Mouse (Mus musculus) kidney, postnatal 25 days (tissue): ENCODE measurements at regions not wholly inside any gene's neighbourhood (a gene's known extent, or its start where the extent isn't known, plus 50 kb on each side); places are given as distances from the start of the nearest gene placed in this dataset.

Experiments
- DNase-seq, 2 experiments: peaks; one replicate each; pipeline ENCODE4 v3.0.0; 2021; ENCODE audit warnings: mixed read lengths in 2 of 2

DNA sequence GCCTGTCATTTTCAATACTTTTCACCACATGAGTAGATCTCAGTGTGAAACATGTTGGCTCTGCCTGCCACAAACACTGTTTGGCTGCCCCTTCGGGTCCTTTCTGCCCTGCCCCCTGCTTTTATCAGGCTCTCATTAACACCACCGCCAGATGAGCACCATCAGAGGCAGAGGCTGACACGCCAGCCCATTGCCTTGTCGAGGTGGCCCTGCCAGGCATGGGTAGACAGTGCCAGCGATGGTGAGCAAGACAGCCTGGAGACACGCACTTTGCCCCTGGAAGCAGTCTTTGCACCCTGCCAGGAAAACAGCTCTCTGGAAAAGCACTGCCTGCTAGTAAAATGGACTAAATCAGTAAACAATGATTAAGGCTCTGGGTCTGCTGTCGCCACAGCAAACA is 158.2 kb downstream of the Gm10295 start:
- peak; percentile 70 to 84 for DNase-seq

DNA sequence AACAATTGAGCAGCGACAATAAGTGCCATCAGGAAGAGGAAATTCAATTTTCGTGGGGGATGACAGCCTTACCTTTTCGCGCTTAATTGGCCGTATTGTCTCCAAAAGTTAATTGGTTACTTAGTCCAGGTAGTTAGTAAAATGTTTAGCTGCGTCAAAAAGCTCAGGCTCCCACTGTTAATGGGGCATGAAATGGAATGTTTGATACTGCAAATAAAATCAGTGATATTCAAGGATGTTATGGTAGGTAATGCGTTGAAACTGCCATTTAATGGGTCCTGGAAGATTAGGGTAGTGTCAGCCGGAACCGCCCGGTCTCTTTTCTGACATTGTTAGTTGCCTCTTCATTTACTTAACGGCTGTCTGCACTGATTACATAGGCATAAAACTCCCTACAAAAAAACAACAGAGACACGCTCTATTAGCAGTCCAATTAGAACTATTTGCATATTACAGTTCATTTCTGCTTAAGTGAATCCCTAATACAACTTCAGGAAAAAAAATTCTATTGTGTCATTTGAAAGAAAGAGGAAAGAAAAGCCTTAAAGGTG is 161.0 kb downstream of the Gm10295 start:
- DNase-seq = peak in 1 of 2 experiments; percentile 3

- no peak for DNase-seq
These were observed 161.5 kb downstream of the Gm10295 start for GRCm38 (mm10) chr7:71189757-71190156.

GRCm38 (mm10) chr7:71188119-71188518 is 163.2 kb downstream of the Gm10295 start:
- peak; percentile 20 to 37 for DNase-seq

- no peak for DNase-seq
These were observed 176.4 kb downstream of the Gm10295 start for GRCm38 (mm10) chr7:71174871-71175270.

DNA sequence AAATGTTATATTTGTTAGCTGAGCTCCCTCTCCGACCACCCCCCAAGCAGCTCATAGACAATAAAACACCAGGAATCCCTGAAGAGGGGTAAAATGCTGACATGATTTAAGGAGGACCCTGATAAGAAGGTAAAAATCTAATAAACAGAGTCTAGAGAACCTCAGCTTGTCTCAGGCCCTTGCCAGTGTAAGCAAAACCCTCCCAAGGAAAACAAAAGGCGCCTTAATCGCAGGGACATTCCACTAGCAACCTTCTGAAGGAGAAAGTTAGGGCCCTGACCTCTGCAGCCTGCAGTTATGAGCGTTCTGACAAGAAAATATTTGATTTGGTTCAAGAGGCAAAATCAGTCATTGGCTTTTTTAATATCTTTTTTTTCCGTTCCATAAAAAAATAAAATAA is 212.2 kb downstream of the Gm10295 start:
- DNase-seq = peak; percentile 29 to 67

GRCm38 (mm10) chr7:71129981-71130380 is 221.3 kb downstream of the Gm10295 start:
- no peak for DNase-seq

GRCm38 (mm10) chr7:71128928-71129327 is 222.4 kb downstream of the Gm10295 start:
- DNase-seq = no peak

GRCm38 (mm10) chr7:71121453-71121852 is 229.8 kb downstream of the Gm10295 start:
- no peak for DNase-seq

DNA sequence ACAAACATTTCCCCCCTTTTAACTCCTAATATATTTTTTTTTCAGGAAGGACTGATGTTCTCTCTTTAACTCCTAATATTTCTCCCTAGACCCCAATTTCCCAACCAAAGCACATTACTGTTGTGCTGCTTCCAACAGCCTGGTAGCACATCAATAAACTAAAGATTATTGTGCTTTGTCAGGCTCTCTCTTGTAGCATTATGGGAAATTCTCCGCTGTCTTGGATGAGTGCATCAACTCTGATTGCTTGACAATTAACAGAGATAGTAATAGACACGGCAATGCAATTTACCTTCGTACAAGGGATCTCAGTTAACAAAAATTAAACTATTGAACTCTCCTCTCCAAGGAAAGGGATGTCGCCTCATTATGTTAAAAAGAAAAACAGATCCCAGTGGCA is 230.3 kb downstream of the Gm10295 start:
- DNase-seq = no peak

- DNase-seq = peak; percentile 37 to 49
These were observed 231.3 kb downstream of the Gm10295 start for GRCm38 (mm10) chr7:71119987-71120386.

DNA sequence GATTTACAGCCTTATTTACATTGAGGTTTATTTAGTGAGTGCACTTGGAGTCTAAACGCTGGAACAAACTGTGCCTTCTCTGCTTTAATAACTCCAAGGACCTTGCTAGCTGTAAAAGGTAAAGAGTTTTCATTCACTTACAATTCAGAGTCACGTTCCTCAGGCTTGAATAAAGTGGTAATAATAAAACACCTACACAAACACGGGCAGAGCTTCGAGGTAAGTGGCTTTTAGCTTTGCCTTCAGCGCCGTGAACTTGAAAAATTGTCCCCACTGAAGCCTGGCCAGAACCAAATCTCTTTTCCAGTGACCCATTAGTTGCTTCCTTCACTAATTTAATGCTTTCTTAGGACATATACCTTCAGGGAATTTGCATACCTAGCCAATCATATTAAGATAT is 244.2 kb downstream of the Gm10295 start:
- DNase-seq = peak; percentile 11 to 62

GRCm38 (mm10) chr7:71100266-71100665 is 251.0 kb downstream of the Gm10295 start:
- DNase-seq = no peak

DNA sequence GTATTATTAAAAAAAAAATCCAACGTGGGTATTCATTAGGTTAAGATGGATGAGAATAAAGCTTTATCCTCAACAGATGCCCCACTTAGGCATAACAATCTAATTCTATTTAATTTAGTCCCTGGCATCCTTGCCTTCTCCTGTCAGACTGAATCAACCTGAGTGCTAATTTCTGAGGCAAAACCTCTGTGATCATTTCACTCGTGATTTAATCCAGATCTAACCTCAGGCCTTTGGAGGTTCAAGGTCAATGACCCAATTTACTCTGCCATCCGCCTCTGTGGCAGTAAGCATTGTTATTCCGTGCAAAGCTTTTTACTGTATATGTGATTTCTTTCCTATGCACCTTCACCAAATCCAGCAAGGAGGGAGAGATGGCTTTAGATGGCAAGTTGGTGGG is 253.0 kb downstream of the Gm10295 start:
- no peak for DNase-seq

- DNase-seq = peak in 1 of 2 experiments; percentile 6
These were observed 257.9 kb downstream of the Gm10295 start for GRCm38 (mm10) chr7:71093301-71093939.

GRCm38 (mm10) chr7:71092825-71093224 is 258.5 kb downstream of the Gm10295 start:
- DNase-seq = no peak

GRCm38 (mm10) chr7:71092301-71092700 is 259.0 kb downstream of the Gm10295 start:
- DNase-seq = peak in 1 of 2 experiments; percentile 47

DNA sequence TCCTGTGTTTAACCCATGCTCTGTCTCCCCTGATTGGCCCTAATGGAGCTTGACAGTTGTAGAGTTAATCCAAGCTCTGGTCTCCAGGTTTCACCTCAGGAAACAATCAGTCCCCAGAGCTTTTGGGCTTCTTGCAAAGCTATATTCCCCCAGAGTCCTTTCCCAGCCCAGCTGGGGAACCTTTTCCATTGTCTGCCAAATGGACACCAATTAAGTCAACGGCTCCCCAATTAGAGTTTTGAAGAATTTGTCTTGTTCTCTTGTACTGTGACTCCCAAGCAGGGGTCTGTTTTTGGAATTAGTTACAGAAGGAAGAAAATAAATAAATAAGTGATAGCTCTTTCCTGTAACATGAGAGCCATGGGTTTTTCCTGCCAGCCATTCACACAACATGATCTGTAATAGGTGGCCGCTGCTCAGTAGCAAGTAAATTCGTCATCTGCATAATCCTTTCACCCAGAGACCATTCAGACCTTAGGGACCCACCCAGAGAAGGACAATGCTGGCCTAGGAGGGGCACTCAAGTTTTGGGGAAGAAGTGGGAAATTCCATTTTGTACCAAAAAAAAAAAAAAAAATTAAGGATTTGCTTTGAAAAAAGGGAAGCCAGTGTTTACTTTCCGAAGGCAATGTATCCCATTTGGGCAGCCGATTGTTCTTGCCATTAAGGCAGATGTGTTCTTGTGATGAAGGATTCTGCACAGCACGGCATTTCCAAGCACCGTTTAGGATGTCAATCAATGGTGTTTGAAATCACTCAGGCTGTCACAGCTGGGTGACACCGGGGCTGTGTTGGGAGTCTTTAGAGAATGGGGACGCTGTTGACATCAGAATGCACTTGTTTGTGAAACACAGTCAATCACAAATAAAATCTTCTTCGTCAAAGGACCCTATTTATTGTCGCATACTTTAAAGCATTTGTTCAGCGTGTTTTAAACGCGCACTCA is 286.6 kb downstream of the Gm10295 start:
- no peak for DNase-seq

DNA sequence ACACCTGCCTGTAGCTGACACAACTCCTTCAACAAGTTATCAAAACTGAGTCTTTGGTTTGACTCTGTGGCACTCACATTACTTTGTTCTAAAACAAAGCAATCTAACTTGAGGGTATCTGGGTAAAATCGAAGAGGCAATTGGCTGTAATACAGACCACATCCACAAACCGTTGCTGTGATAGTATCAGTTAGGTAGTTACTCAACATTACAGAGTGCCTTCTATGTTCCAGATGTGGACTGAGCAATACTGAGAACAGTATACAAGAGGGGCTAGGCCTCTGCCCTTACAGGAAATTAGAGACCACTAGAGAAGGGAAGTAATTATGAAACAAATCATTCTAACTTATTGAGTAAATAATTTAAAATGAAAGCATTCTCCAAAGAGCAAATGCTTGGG is 300.5 kb downstream of the Gm10295 start:
- no peak for DNase-seq

DNA sequence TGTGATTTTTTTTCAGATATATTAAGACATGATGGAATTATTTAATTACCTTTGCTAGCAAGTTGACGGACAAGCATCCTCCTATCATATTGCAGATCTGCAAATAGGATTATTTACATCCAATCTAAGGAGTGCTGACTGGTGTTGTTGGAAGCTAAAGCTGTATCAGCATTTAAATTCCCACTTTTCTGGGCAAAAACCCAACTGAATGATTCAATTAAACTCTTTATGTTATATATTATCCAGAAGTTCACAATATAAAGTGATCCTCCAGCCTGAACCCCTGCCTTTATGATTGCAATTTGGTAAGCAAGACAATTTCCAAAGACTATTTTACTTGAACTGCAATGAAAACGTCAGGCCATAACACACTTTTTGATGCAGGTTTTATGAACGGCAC is 304.1 kb downstream of the Gm10295 start:
- no peak for DNase-seq

GRCm38 (mm10) chr7:71046596-71046995 is 304.7 kb downstream of the Gm10295 start:
- no peak for DNase-seq

GRCm38 (mm10) chr7:71043789-71044188 is 307.5 kb downstream of the Gm10295 start:
- DNase-seq = no peak

DNA sequence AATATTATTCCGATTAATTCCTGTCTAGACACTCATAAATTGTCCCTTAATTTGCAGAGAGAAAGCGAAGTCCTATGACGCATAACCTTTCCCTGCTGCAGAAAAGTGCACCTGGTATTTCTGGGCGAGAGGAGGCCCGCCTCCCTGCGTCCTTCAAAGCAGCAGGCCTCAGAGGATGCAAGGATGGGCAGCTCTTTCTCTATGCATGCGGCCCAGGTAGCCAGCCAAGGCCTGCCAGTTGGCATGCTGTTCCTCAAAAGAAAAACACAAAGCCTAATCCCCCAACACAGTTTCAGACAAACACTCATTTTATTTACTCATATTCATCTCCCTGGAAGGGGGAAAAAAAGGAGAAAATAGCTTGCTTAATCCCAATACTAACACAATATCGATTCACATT is 308.2 kb downstream of the Gm10295 start:
- DNase-seq = no peak

GRCm38 (mm10) chr7:71041388-71041787 is 309.9 kb downstream of the Gm10295 start:
- DNase-seq = no peak
